In the genomic region with DNA sequence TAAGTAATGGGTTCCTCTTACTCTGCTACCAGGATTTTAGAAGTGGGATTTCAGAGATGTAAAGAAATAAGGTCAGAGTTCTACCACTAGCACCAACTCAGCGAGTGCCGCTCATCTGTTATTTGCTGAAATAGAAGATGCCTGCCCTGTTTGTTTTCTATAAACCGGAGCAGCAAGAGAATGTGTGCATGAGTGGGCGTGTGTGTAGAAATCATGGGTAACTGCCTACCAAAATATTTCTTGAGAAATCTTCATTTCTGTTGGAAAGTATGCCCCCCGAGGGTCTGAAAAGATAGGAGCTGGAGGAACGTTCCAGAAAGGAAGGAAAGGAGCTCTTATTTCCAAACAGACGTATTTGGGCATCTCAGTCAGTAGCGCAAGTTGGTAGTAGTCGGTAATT, we compare ENCODE assay signal across 8 mouse cellular contexts. TPM values are rescaled to one million over a fixed set of nuclear protein-coding genes. Genes with fewer than 3 reads are reported as not detected.
DNase-seq lines count a peak whose midpoint lies in the region; ATAC-seq lines count a peak whose summit lies in the region.

No protein-coding gene starts in this region.

- DNase-seq in kidney, postnatal 10 days: no peak
- DNase-seq in embryonic facial prominence, embryonic 10.5 days (ENCODE audit: low spot score): no peak
- no peak for DNase-seq in gastrocnemius, postnatal 36 days
- no peak for DNase-seq in adrenal gland, adult 18-20 months (ENCODE audit: low spot score in 2 of 2)
- no peak for DNase-seq in cerebellum, postnatal 25 days

- H3K27ac ChIP-seq in kidney, embryonic 15.5 days: peak overlapping the region; percentile 80
- H3K27ac ChIP-seq in embryonic facial prominence, embryonic 10.5 days (replicated peaks): peak overlapping the region; percentile 87
- H3K27ac ChIP-seq in hindbrain, embryonic 13.5 days: no peak overlapping the region
- H3K27ac ChIP-seq in midbrain, embryonic 13.5 days: no peak overlapping the region

- 46% methylated on average over 9 of the region's 9 CpGs for WGBS in kidney, embryonic 15.5 days
- 53% methylated on average over 9 of the region's 9 CpGs for WGBS in embryonic facial prominence, embryonic 10.5 days
- 67% methylated on average over 9 of the region's 9 CpGs for WGBS in hindbrain, embryonic 13.5 days
- 74% methylated on average over 9 of the region's 9 CpGs for WGBS in midbrain, embryonic 13.5 days

- H3K9me3 ChIP-seq in kidney, embryonic 15.5 days (replicated peaks): no peaks in the 10 kb centered on the region
- no peaks in the 10 kb centered on the region for H3K9me3 ChIP-seq in embryonic facial prominence, embryonic 10.5 days
- H3K9me3 ChIP-seq in hindbrain, embryonic 13.5 days: no peaks in the 10 kb centered on the region
- no peaks in the 10 kb centered on the region for H3K9me3 ChIP-seq in midbrain, embryonic 13.5 days

- ATAC-seq in kidney, embryonic 15.5 days (replicated peaks; ENCODE audit: low FRiP score): no peak
- no peak for ATAC-seq in hindbrain, embryonic 13.5 days (ENCODE audit: low FRiP score)
- no peak for ATAC-seq in midbrain, embryonic 13.5 days

- H3K4me3 ChIP-seq in kidney, embryonic 15.5 days (replicated peaks): peak overlapping the region; percentile 50
- H3K4me3 ChIP-seq in embryonic facial prominence, embryonic 10.5 days: peak overlapping the region; percentile 58
- peak overlapping the region; percentile 22; the same call in 1 of the 2 replicates for H3K4me3 ChIP-seq in hindbrain, embryonic 13.5 days
- 0 out of 2 replicates have a peak overlapping the region, but pooled peaks have one; percentile 5 for H3K4me3 ChIP-seq in midbrain, embryonic 13.5 days (replicated peaks)

- H3K9ac ChIP-seq in kidney, embryonic 15.5 days: peak overlapping the region; percentile 54
- no peak overlapping the region for H3K9ac ChIP-seq in hindbrain, embryonic 13.5 days
- H3K9ac ChIP-seq in midbrain, embryonic 13.5 days (replicated peaks): no peak overlapping the region

- intact Hi-C loops in gastrocnemius, postnatal 36 days (cut with DNase I): no loop called here

- H3K36me3 ChIP-seq in kidney, embryonic 15.5 days: no peaks in the 10 kb centered on the region
- H3K36me3 ChIP-seq in embryonic facial prominence, embryonic 10.5 days (replicated peaks): no peaks in the 10 kb centered on the region
- H3K36me3 ChIP-seq in hindbrain, embryonic 13.5 days: no peaks in the 10 kb centered on the region
- H3K36me3 ChIP-seq in midbrain, embryonic 13.5 days: no peaks in the 10 kb centered on the region

- peak overlapping the region; percentile 58 for H3K4me2 ChIP-seq in kidney, embryonic 15.5 days
- peak overlapping the region; percentile 51; the same call in 1 of the 2 replicates for H3K4me2 ChIP-seq in hindbrain, embryonic 13.5 days
- no peak overlapping the region; the same call in 1 of the 2 replicates for H3K4me2 ChIP-seq in midbrain, embryonic 13.5 days (replicated peaks)

- H3K4me1 ChIP-seq in kidney, embryonic 15.5 days: peaks cover 41% of the 10 kb centered on the region
- peaks cover 67% of the 10 kb centered on the region for H3K4me1 ChIP-seq in embryonic facial prominence, embryonic 10.5 days
- H3K4me1 ChIP-seq in hindbrain, embryonic 13.5 days (replicated peaks): peaks cover 11% of the 10 kb centered on the region
- H3K4me1 ChIP-seq in midbrain, embryonic 13.5 days (replicated peaks): peaks cover 12% of the 10 kb centered on the region

- no peaks in the 10 kb centered on the region for H3K27me3 ChIP-seq in kidney, embryonic 15.5 days
- H3K27me3 ChIP-seq in embryonic facial prominence, embryonic 10.5 days (replicated peaks; ENCODE audit: low read depth, poor library complexity, severe bottlenecking): no peaks in the 10 kb centered on the region
- H3K27me3 ChIP-seq in hindbrain, embryonic 13.5 days: no peaks in the 10 kb centered on the region
- no peaks in the 10 kb centered on the region for H3K27me3 ChIP-seq in midbrain, embryonic 13.5 days

RNA-seq across cellular contexts. Expression of gene Cald1, which starts 0.9 kb away (rescaled TPM):
- 242 and 266 TPM in 2 replicates for polyA plus RNA-seq in kidney, embryonic 15.5 days (2015; fragmentation: Nextera tagmentation; extraction: Ambion mirVana)
- polyA plus RNA-seq in embryonic facial prominence, embryonic 10.5 days (2016; fragmentation: Nextera tagmentation; extraction: Ambion mirVana): 189 and 232 TPM in 2 replicates
- 80.0 and 84.0 TPM in 2 replicates for polyA plus RNA-seq in hindbrain, embryonic 13.5 days (2015; fragmentation: Nextera tagmentation; extraction: Ambion mirVana)
- polyA plus RNA-seq in midbrain, embryonic 13.5 days (2015; fragmentation: Nextera tagmentation; extraction: Ambion mirVana): 78.9 and 83.7 TPM in 2 replicates
- 10 to 100 TPM; 25.8 to 26.6 TPM for total RNA-seq in gastrocnemius, postnatal 36 days (2021)
- 10 to 100 TPM; 63.8 to 89.6 TPM for total RNA-seq in adrenal gland, adult 18-20 months (2021)

Comparison
In these comparisons a context has a peak if more than half of its experiments do, and no peak if none do; other contexts are left out.
1. H3K27ac ChIP-seq: peak in kidney, embryonic 15.5 days (single experiment) and embryonic facial prominence, embryonic 10.5 days (single experiment); none in hindbrain, embryonic 13.5 days (single experiment) and midbrain, embryonic 13.5 days (single experiment).
2. H3K4me3 ChIP-seq: peak in every context shown above with its lines; median percentile 58 in embryonic facial prominence, embryonic 10.5 days; 50 in kidney, embryonic 15.5 days; 22 in hindbrain, embryonic 13.5 days; 5 in midbrain, embryonic 13.5 days.